Mouse (Mus musculus) neural tube, embryonic 11.5 days (tissue): Measurements from ENCODE around the gene Lgals3bp. TPM values are rescaled to one million over a fixed set of nuclear protein-coding genes. Genes with fewer than 3 reads are reported as not detected.

Source experiments
- ATAC-seq: fragments of 200-750 bp; cut with Nextera tagmentation; 2 replicates; pipeline ENCODE4 v1.8.0; 2017; ENCODE audit warnings: moderate number of reproducible peaks, mild to moderate bottlenecking, moderate TSS enrichment, moderate library complexity; ENCODE audit not compliant: insufficient read depth, low FRiP score, low TSS enrichment
- DNase-seq: peaks from one replicate; pipeline ENCODE4 v3.0.0-alpha.2; 2015; ENCODE audit warnings: low spot score
- H3K27ac ChIP-seq: fragments of 300-500 bp; sonication (generic); 2 replicates; pipeline ENCODE4 v1.5.1; 2014; ENCODE audit warnings: low read depth, mild to moderate bottlenecking, low read length
- H3K27me3 ChIP-seq: fragments of 300-500 bp; sonication (generic); 2 replicates; pipeline ENCODE4 v1.6.1; 2014; ENCODE audit warnings: mild to moderate bottlenecking, low read length, mixed read lengths; ENCODE audit not compliant: control insufficient read depth, insufficient read depth
- H3K36me3 ChIP-seq: fragments of 300-500 bp; sonication (generic); 2 replicates; pipeline ENCODE4 v1.6.1; 2014; ENCODE audit warnings: mild to moderate bottlenecking, low read length, moderate library complexity, mixed read lengths; ENCODE audit not compliant: control insufficient read depth, insufficient read depth
- H3K4me1 ChIP-seq: fragments of 300-500 bp; sonication (generic); 2 replicates; pipeline ENCODE4 v1.6.1; 2014; ENCODE audit warnings: low read length, mixed read lengths; ENCODE audit not compliant: control insufficient read depth, insufficient read depth
- H3K4me2 ChIP-seq: fragments of 300-500 bp; sonication (generic); 2 replicates; pipeline ENCODE4 v1.6.1; 2014; ENCODE audit warnings: low read depth, mild to moderate bottlenecking, moderate library complexity
- H3K4me3 ChIP-seq: fragments of 300-500 bp; sonication (generic); 2 replicates; pipeline ENCODE4 v1.5.1; 2014; ENCODE audit warnings: low read depth, low read length
- H3K9ac ChIP-seq: fragments of 300-500 bp; sonication (generic); 2 replicates; pipeline ENCODE4 v1.6.1; 2014; ENCODE audit warnings: mild to moderate bottlenecking, low read length
- H3K9me3 ChIP-seq: fragments of 300-500 bp; sonication (generic); 2 replicates; pipeline ENCODE4 v1.6.1; 2016; ENCODE audit warnings: low read length; ENCODE audit not compliant: control insufficient read depth
- WGBS: fragments of 180-500 bp; shearing (Covaris S2); extraction: QIAGEN DNeasy Blood & Tissue Kit; methylation state at CpG from one replicate; pipeline ENCODE4 v1.1.7; 2014; 5-methylcytosine and 5-hydroxymethylcytosine counted together
- polyA plus RNA-seq: library from polyadenylated mRNA; unstranded; fragments of >200 nt; fragmentation: Nextera tagmentation; extraction: Ambion mirVana; gene quantifications from 2 replicates; pipeline ENCODE4 v1.2.1, GENCODE M21; 2014

Gene Lgals3bp
- polyA plus RNA-seq, 1 experiment from 2014 or later, result 1.9 TPM

- Histone ChIP-seq H3K9ac (peak overlapping the region; percentile 91), H3K4me2 (peak overlapping the region; percentile 88), H3K36me3 (no peaks in the 10 kb centered on the region), H3K9me3 (no peaks in the 10 kb centered on the region), H3K27ac (peak overlapping the region; percentile 73), H3K4me3 (peak overlapping the region; percentile 78), H3K27me3 (no peaks in the 10 kb centered on the region), H3K4me1 (peaks cover 17% of the 10 kb centered on the region)
- ATAC-seq, result peak; percentile 91
- DNase-seq, result peak; percentile 88
- under 1% methylated on average over 35 of the region's 43 CpGs for WGBS
These were observed 46.7 kb downstream of the Lgals3bp start for GRCm38 (mm10) chr11:118355205-118355604.

- ATAC-seq, result peak; percentile 58; the same call in 1 of the 2 replicates
- Histone ChIP-seq H3K36me3 (no peaks in the 10 kb centered on the region), H3K4me3 (peak overlapping the region; percentile 78), H3K9ac (peak overlapping the region; percentile 91), H3K4me1 (peaks cover 17% of the 10 kb centered on the region), H3K9me3 (no peaks in the 10 kb centered on the region), H3K4me2 (peak overlapping the region; percentile 88), H3K27me3 (no peaks in the 10 kb centered on the region), H3K27ac (peak overlapping the region; percentile 73)
- no peak for DNase-seq
- under 1% methylated on average over 46 of the region's 47 CpGs for WGBS
These were observed 47.2 kb downstream of the Lgals3bp start for GRCm38 (mm10) chr11:118354636-118355191.

GRCm38 (mm10) chr11:118349494-118349893 lies 52.4 kb downstream of the Lgals3bp start:
- DNase-seq (no peak), ATAC-seq (no peak)
- Histone ChIP-seq H3K36me3 (no peaks in the 10 kb centered on the region; the same call in 1 of the 2 replicates), H3K4me2 (no peak overlapping the region), H3K9me3 (no peaks in the 10 kb centered on the region), H3K27me3 (no peaks in the 10 kb centered on the region), H3K4me1 (peaks cover 11% of the 10 kb centered on the region), H3K9ac (no peak overlapping the region), H3K4me3 (no peak overlapping the region), H3K27ac (no peak overlapping the region)
- WGBS, result 93% methylated on average over 5 of the region's 5 CpGs

- Histone ChIP-seq H3K4me1 (peaks cover 5% of the 10 kb centered on the region), H3K27ac (no peak overlapping the region), H3K9ac (no peak overlapping the region), H3K36me3 (no peaks in the 10 kb centered on the region; the same call in 1 of the 2 replicates), H3K9me3 (no peaks in the 10 kb centered on the region), H3K4me3 (no peak overlapping the region), H3K4me2 (no peak overlapping the region), H3K27me3 (no peaks in the 10 kb centered on the region)
- WGBS, result 68% methylated on average over 5 of the region's 5 CpGs
- no peak for ATAC-seq
- no peak for DNase-seq
These were observed 53.0 kb downstream of the Lgals3bp start for GRCm38 (mm10) chr11:118348877-118349276.

- ATAC-seq (no peak), DNase-seq (no peak)
- Histone ChIP-seq H3K36me3 (no peaks in the 10 kb centered on the region; the same call in 1 of the 2 replicates), H3K27me3 (no peaks in the 10 kb centered on the region), H3K27ac (no peak overlapping the region), H3K4me1 (peaks cover 5% of the 10 kb centered on the region), H3K4me3 (no peak overlapping the region), H3K9ac (no peak overlapping the region), H3K4me2 (no peak overlapping the region), H3K9me3 (no peaks in the 10 kb centered on the region)
- WGBS, result 71% methylated on average over 3 of the region's 3 CpGs
These were observed 53.5 kb downstream of the Lgals3bp start for GRCm38 (mm10) chr11:118348419-118348818.

GRCm38 (mm10) chr11:118347911-118348310 lies 54.0 kb downstream of the Lgals3bp start:
- H3K4me1 ChIP-seq, result peaks cover 2% of the 10 kb centered on the region; the same call in 1 of the 2 replicates
- no peaks in the 10 kb centered on the region; the same call in 1 of the 2 replicates for H3K36me3 ChIP-seq
- no peak overlapping the region for H3K4me3 ChIP-seq
- H3K27ac ChIP-seq, result no peak overlapping the region
- 89% methylated on average over 12 of the region's 12 CpGs for WGBS
- ATAC-seq (no peak), DNase-seq (no peak)
- no peak overlapping the region for H3K9ac ChIP-seq
- H3K27me3 ChIP-seq, result no peaks in the 10 kb centered on the region
- H3K4me2 ChIP-seq, result no peak overlapping the region
- no peaks in the 10 kb centered on the region for H3K9me3 ChIP-seq

GRCm38 (mm10) chr11:118347391-118347790 lies 54.5 kb downstream of the Lgals3bp start:
- Histone ChIP-seq H3K27me3 (no peaks in the 10 kb centered on the region), H3K4me2 (no peak overlapping the region), H3K9me3 (no peaks in the 10 kb centered on the region), H3K27ac (no peak overlapping the region), H3K9ac (no peak overlapping the region), H3K4me1 (peaks cover 5% of the 10 kb centered on the region), H3K36me3 (no peaks in the 10 kb centered on the region; the same call in 1 of the 2 replicates), H3K4me3 (no peak overlapping the region)
- DNase-seq (no peak), ATAC-seq (no peak)
- whole genome bisulfite sequencing, result 95% methylated on average over 2 of the region's 2 CpGs

- no peak for ATAC-seq
- H3K27me3 ChIP-seq, result no peaks in the 10 kb centered on the region
- H3K4me2 ChIP-seq, result no peak overlapping the region
- no peaks in the 10 kb centered on the region for H3K9me3 ChIP-seq
- H3K36me3 ChIP-seq, result no peaks in the 10 kb centered on the region; the same call in 1 of the 2 replicates
- H3K9ac ChIP-seq, result no peak overlapping the region
- no peak overlapping the region for H3K27ac ChIP-seq
- DNase-seq, result no peak
- WGBS, result 92% methylated on average over 8 of the region's 8 CpGs
- H3K4me3 ChIP-seq, result no peak overlapping the region
- H3K4me1 ChIP-seq, result peaks cover 11% of the 10 kb centered on the region
These were observed 55.3 kb downstream of the Lgals3bp start for GRCm38 (mm10) chr11:118346395-118347096.

GRCm38 (mm10) chr11:118345693-118346092 lies 56.2 kb downstream of the Lgals3bp start:
- H3K27ac ChIP-seq, result no peak overlapping the region
- ATAC-seq (no peak), DNase-seq (no peak)
- H3K9me3 ChIP-seq, result no peaks in the 10 kb centered on the region
- no peaks in the 10 kb centered on the region; the same call in 1 of the 2 replicates for H3K36me3 ChIP-seq
- H3K4me3 ChIP-seq, result no peak overlapping the region
- peaks cover 11% of the 10 kb centered on the region for H3K4me1 ChIP-seq
- H3K4me2 ChIP-seq, result no peak overlapping the region
- H3K27me3 ChIP-seq, result no peaks in the 10 kb centered on the region
- WGBS, result 80% methylated on average over 4 of the region's 4 CpGs
- no peak overlapping the region for H3K9ac ChIP-seq
